Mouse (Mus musculus) cerebellum, postnatal 10 days (tissue): Measurements from ENCODE around the gene Eef2kmt.

Experiments used
- DNase-seq, 2 experiments: peaks; one replicate each; pipeline ENCODE4 v3.0.0; 2021; ENCODE audit warnings: mixed read lengths in 2 of 2

The Eef2kmt gene

DNA sequence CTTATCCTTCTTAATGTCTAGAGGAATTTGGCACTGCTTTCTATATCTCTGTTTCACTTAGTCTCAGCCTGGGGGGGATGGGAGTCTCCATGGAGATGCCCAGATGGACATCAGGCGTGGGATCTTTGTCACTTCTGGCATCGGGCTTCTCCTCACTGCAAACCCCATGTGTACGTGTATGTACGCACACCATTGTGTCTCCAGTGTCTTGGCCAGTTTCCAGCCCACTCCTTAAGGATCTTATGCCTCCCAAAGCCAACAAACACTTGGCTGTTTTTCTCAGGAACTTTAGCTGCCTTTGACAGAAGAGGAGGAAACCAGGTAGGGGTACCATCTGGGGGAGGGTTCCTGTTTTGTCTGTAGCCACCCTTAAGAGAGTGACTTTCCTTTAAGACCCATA, 34.4 kb downstream of the Eef2kmt start:
- no peak for DNase-seq

DNA sequence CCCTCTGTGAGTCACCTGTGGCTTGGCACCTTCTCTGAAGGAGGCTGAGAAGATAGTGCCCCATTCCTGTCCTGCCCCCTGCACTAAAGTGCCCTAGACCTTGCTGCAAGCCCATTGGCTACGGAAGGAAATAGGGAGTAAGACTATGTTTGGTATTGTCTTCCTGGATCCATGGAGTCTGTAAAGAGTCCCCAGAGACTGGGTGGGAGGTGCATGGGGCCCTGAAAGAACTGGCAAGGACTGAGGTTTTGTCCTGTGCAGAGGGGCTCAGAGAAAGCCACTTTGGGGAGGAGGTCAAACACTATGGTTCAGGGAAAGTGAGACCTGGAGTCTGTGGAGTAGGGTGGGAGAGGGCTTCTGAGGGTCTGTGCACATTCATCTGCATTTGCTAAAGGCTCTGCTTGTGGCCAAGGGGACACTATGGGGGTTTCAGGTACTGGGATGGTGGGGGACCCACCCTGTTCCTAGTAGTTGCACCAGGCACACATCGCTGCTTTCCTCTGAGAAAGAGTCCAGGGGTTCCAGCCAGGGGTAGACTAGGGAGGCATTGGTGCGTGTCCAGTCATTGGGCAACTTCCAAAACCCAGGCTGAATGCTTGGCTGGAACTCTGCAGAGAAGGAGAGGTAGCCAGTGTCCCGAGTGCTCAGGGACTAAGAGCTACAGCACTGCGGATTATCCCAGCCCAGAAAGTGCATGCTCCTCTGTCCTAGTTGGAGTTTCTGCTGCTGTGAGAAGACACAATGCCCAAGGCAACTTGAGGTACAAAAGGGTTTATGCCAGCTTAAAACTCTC, 38.2 kb downstream of the Eef2kmt start:
- no peak for DNase-seq

DNA sequence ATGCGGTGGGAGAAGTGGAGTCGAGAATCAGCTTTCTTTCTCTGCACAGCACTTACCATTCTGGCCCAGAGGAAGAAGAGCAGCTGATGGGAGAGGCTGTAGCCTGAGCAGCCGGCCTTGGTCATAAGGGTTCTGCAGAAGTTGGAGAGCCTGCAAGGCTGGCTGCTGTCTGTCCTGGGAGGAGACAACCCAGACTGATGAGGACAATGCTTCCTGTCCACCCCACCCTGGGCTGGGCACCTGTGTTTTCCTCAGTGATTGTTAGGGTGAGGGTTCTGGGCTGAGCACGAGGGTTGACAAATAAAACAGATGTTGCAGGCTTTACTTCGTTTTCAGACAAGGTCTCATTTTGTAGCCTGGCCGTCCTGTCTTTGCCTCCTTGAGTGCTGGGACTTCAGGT, 39.1 kb downstream of the Eef2kmt start:
- no peak for DNase-seq

GRCm38 (mm10) chr16:5214126-5214525, 41.7 kb downstream of the Eef2kmt start:
- DNase-seq = no peak

- DNase-seq = no peak
Measured at GRCm38 (mm10) chr16:5212150-5212549, 43.6 kb downstream of the Eef2kmt start.

- no peak for DNase-seq
Measured at GRCm38 (mm10) chr16:5210365-5210764, 45.4 kb downstream of the Eef2kmt start.

- no peak for DNase-seq
Measured at GRCm38 (mm10) chr16:5206051-5206450, 49.7 kb downstream of the Eef2kmt start.

DNA sequence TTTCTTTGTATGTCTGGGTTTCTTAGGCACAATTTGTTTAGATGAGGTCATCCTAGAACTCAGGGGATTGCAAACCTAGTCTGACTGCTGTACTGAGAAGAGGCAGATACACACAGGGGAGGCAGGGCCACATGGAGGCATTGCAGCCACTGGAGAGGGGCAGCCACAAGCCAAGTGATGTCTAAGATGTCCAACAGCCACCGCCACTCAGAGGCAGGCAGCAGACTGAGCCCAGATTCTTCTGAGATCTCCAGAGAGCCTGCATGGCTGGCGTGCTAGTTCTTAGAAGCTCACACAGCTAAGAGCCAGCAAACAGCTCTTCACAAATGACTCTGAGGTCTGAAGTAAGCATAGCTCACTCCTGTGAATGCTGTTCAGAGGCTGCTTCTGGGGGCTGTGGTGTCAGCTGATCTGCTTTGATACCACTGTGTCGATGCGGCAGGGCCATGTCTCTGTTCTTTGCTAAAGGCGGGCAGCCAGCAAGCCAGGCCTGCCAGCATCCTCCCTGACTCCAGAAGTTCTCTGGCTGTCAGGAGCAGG, 50.3 kb downstream of the Eef2kmt start:
- DNase-seq = no peak

- DNase-seq = peak; percentile 90 to 91
Measured at GRCm38 (mm10) chr16:5203668-5204433, 51.9 kb downstream of the Eef2kmt start, which contains the start of gene Nagpa. Nagpa (minus strand) TSS chr16:5204012.

GRCm38 (mm10) chr16:5203200-5203599, 52.6 kb downstream of the Eef2kmt start:
- peak in 1 of 2 experiments; percentile 33 for DNase-seq

DNA sequence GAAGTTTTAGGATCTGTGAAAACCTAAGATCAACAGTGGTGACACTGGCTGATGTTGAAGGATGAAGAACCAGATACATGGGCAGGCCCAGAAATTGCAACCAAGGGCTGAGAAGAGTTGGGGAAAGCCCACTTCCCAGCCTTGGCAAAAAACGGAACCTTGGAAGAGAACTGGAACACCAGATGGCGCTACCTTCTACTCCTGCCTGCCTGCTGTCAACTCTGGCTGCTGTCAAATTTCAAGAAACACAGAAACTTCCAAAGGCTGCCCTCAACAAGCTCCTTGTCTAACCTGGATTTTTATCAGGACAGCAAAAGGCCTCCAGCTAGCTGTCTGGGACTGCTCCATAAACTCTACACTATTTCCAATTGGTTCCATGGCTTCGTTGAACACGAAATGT, 53.1 kb downstream of the Eef2kmt start:
- DNase-seq = peak; percentile 71 to 78

DNA sequence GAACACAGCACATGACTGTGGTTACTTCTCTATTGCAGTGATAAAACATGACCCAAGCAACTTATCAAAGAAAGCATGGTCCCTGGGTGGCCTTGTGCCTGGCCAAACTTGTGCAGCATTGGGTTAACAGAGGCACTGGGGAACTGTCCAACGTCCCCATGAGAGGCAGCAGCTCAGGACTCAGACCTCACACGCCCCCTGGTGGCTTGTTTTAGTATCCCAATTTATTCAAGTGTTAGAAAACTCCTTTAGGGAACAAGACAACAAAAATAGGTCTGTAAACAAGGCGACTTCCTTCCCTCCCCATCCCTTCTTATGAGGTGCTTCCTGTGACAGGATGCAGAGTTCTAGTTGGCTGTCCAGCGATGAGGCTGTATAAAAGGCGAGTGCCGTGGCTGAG, 60.7 kb downstream of the Eef2kmt start:
- DNase-seq = peak; percentile 81 to 89
